Mouse (Mus musculus) C2C12 (cell line): ENCODE data around the gene Tacc2. TPM values are rescaled to one million over a fixed set of nuclear protein-coding genes. Genes with fewer than 3 reads are reported as not detected.
A peak's percentile ranks its signal among the peaks of the same experiment; 100 is the strongest.

Experiments used
- H3K27me3 ChIP-seq: one replicate; pipeline ENCODE4 v1.6.1; 2011; ENCODE audit not compliant: control insufficient read depth, insufficient read depth, insufficient read length
- H3K36me3 ChIP-seq: one replicate; pipeline ENCODE4 v1.6.1; 2011; ENCODE audit not compliant: control insufficient read depth, insufficient read depth
- H3K4me3 ChIP-seq: one replicate; pipeline ENCODE4 v1.5.1; 2011; ENCODE audit warnings: mild to moderate bottlenecking, control low read depth; ENCODE audit not compliant: poor library complexity, insufficient read depth, severe bottlenecking
- H3K79me2 ChIP-seq: one replicate; pipeline ENCODE4 v1.6.1; 2011; ENCODE audit not compliant: control insufficient read depth, insufficient read depth
- H3K79me3 ChIP-seq: one replicate; pipeline ENCODE4 v1.6.1; 2011; ENCODE audit warnings: low read depth, control low read depth
- H3ac ChIP-seq: one replicate; pipeline ENCODE3; 2011; ENCODE audit warnings: low read depth; ENCODE audit not compliant: control insufficient read depth, insufficient read length
- CEBPB ChIP-seq: IDR thresholded peaks from one replicate; pipeline ENCODE4 v1.6.1; 2011; ENCODE audit warnings: low read depth, mild to moderate bottlenecking, control low read depth, moderate library complexity
- CTCF ChIP-seq: IDR thresholded peaks from one replicate; pipeline ENCODE4 v1.5.1; 2011; ENCODE audit not compliant: control insufficient read depth, insufficient read depth, insufficient read length
- FOSL1 ChIP-seq: IDR thresholded peaks from one replicate; pipeline ENCODE4 v1.8.0; 2011; ENCODE audit warnings: mild to moderate bottlenecking, low read length; ENCODE audit not compliant: poor library complexity, insufficient read depth, severe bottlenecking
- MAX ChIP-seq: IDR thresholded peaks from one replicate; pipeline ENCODE4 v1.6.1; 2011; ENCODE audit warnings: mild to moderate bottlenecking, control low read depth
- MYOD1 ChIP-seq: IDR thresholded peaks from one replicate; pipeline ENCODE4 v1.6.1; 2011; ENCODE audit warnings: low read depth; ENCODE audit not compliant: control insufficient read depth, insufficient read length
- MYOG ChIP-seq: IDR thresholded peaks from one replicate; pipeline ENCODE4 v1.6.1; 2011; ENCODE audit not compliant: control insufficient read depth, insufficient read length; ENCODE audit errors: extremely low read depth
- USF1 ChIP-seq: IDR thresholded peaks from one replicate; pipeline ENCODE4 v1.6.1; 2011; ENCODE audit warnings: low read depth, mild to moderate bottlenecking, control low read depth, moderate library complexity
- polyA plus RNA-seq: library from polyadenylated mRNA; unstranded; fragments of >200 nt; fragmentation: generic; extraction: Trizol; gene quantifications from one replicate; pipeline ENCODE4 v1.2.1, GENCODE M21; 2012; ENCODE audit warnings: missing spikeins

Gene Tacc2
- polyA plus RNA-seq, 1 experiment: 44.8 TPM

DNA sequence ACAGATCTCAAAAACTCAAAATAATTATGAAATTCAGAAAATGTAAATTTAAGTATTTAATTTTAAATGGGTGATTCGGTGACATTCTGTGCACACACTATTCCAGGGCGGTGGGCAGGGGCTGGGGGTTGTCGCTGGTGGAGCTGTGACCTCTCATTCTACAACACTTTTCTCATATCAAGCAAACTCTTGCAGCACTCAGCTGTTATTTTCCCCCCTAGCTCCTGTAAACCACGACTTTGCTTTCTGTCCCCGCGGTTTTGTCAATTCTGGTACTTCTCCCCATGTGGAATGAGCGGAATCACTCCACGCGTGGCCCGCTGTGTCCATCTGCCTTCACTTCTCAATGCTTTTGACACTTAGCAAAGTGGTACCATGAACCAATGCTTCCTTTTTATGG lies 3.5 kb upstream of the Tacc2 start:
- Histone ChIP-seq H3K36me3 (no peaks in the 10 kb centered on the region), H3ac (no peak overlapping the region), H3K79me2 (no peaks in the 10 kb centered on the region), H3K27me3 (no peaks in the 10 kb centered on the region), H3K4me3 (no peak overlapping the region), H3K79me3 (no peaks in the 10 kb centered on the region)
- TF ChIP-seq FOSL1: no peak

DNA sequence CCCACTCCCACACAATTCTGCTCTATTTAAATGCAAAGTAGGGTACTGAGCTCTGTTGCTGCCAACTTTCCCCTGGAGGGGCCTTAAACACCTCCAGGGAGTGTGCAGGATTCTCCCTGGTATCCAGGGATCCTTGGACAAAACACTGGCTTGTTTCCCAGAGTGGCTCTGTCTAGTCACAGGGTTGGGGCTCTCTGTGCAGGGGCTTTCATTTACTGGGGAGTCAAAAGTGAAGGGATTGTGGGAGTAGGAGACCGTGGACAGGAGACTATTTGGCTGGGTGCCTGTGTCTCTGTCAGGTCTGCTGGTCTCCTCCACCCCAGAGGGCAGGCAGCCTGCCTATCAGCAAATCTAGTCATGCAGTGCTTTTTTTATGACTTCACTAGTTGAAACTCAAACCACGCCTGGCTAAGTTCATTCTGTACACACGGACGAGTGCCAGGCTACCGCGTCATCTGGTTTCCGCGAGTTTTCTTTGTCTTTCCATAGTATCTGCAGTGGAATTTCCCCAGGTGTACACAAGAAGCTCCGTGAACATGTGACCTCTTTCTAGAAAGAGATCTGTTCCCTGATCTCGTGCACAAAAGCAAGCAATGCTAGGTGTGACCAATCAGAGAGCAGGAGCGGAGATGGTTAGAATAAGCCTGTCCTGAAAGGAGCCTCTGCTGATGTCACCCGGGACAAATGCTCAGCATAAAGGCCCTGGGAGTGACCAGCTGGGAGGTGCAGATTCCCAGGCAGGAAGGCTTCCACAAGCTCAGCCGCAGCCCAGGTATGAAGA lies 2.8 kb upstream of the Tacc2 start:
- TF ChIP-seq FOSL1 (no peak), MYOG (no peak), USF1 (peak; percentile 43)
- H3K36me3 ChIP-seq: no peaks in the 10 kb centered on the region
- H3K79me3 ChIP-seq: no peaks in the 10 kb centered on the region
- H3K4me3 ChIP-seq: no peak overlapping the region
- no peaks in the 10 kb centered on the region for H3K27me3 ChIP-seq
- no peaks in the 10 kb centered on the region for H3K79me2 ChIP-seq
- no peak overlapping the region for H3ac ChIP-seq

DNA sequence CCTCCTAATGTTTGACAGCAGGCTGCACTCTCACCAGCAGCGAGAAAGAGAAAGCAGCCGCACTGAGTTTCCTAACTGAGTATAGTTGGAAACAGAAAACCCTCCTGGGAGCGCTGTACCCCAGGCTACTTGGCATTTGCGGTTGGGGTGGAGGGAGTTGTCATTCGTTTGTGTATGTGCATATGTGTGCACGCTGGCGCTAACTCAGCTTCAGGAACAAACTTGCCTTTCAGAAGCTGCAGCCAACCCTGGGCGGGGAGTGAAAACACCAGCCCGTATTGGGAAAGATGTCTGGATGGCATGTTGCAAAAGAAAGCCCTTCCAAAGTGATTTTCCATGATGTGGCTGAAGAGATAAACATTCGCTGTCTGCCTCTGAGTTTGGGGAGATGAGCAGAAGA lies 257 bp upstream of the Tacc2 start:
- Histone ChIP-seq H3ac (no peak overlapping the region), H3K79me2 (no peaks in the 10 kb centered on the region), H3K27me3 (no peaks in the 10 kb centered on the region), H3K79me3 (no peaks in the 10 kb centered on the region), H3K4me3 (no peak overlapping the region), H3K36me3 (no peaks in the 10 kb centered on the region)
- TF ChIP-seq MAX: no peak
- no peak for TF ChIP-seq USF1
- TF ChIP-seq FOSL1: no peak
- TF ChIP-seq MYOG: no peak
- TF ChIP-seq CTCF: no peak
- no peak for TF ChIP-seq CEBPB
- TF ChIP-seq MYOD1: no peak

DNA sequence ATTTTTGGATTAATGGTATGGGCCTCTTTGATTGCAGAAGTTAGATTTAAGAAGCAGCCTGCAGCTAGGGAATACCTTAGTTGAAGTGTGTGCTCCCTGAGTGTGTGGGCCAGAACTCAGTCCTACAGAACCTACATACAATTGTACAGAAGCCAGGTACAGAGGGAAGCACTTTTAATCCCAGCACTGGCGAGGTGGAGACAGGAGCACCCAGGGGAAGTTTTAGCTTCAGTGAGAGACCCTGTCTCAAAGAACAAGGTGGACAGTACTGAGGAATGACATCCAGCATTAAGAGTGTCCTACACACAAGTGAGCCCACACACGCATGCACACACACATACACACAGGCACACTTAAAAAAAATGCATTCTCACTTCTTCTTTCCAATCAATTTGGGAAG lies 828 bp downstream of the Tacc2 start:
- Histone ChIP-seq H3K79me3 (no peaks in the 10 kb centered on the region), H3ac (no peak overlapping the region), H3K36me3 (no peaks in the 10 kb centered on the region), H3K4me3 (no peak overlapping the region), H3K79me2 (no peaks in the 10 kb centered on the region), H3K27me3 (no peaks in the 10 kb centered on the region)
- TF ChIP-seq MYOG (no peak), CEBPB (no peak), CTCF (no peak), FOSL1 (no peak), MAX (no peak), MYOD1 (no peak), USF1 (no peak)

DNA sequence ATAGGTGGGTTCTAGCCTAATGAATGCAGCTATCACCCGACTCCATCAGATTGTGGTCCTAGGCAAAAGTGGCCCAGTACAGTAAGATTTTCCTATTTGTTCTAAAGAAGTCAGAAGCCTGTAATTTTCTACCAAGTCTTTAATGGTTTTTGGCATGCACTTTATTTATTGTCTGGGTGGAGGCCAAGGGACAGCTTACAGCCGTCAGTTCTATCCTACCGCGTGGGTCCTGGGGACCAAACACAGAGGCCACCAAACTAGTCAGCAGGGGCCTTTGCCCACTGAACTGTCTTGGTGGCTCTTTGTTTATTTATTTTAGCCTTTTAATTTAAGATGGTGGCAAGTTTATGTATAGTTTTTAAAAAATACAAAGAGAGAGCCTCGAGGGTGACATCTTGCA lies 1.4 kb downstream of the Tacc2 start:
- Histone ChIP-seq H3K36me3 (no peaks in the 10 kb centered on the region), H3K27me3 (no peaks in the 10 kb centered on the region), H3K79me3 (no peaks in the 10 kb centered on the region), H3K79me2 (no peaks in the 10 kb centered on the region), H3ac (no peak overlapping the region), H3K4me3 (no peak overlapping the region)
- no peak for TF ChIP-seq MYOD1
- no peak for TF ChIP-seq CEBPB
- no peak for TF ChIP-seq USF1
- no peak for TF ChIP-seq CTCF
- no peak for TF ChIP-seq FOSL1
- no peak for TF ChIP-seq MAX
- no peak for TF ChIP-seq MYOG

DNA sequence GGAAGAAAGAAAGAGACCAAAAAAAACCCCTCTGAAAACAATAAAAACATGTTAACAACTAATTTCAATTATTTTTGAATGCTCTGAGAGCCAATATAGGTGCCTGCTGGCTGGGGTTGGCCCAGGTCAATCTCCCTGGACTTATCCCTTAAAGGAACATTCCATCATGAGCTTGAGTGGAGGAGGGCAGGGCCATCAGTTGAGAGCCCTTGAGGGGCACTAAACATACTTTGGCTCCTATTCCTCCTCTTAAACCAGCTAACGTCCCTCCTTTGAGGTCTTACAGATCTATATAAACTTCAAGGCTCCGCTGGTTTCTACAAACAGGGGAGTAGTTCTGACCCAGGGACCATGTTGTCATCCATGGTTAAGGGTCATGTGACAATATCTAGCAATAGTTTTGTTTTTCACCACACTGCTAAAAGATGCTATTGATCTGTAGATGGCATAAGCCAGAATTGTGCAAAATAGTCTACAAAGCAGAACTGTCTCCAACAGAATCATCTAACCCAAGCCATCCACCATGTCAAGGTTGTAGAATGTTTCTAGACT lies 9.4 kb downstream of the Tacc2 start:
- Histone ChIP-seq H3K36me3 (no peaks in the 10 kb centered on the region), H3K27me3 (no peaks in the 10 kb centered on the region), H3ac (no peak overlapping the region), H3K79me2 (no peaks in the 10 kb centered on the region), H3K79me3 (no peaks in the 10 kb centered on the region), H3K4me3 (no peak overlapping the region)
- TF ChIP-seq CTCF (no peak), FOSL1 (no peak), MAX (no peak), MYOG (no peak), USF1 (no peak), MYOD1 (no peak), CEBPB (no peak)
